Mouse (Mus musculus) midbrain, embryonic 14.5 days (tissue): ENCODE measurements around the gene Khdc1c. TPM values are rescaled to one million over a fixed set of nuclear protein-coding genes. Genes with fewer than 3 reads are reported as not detected.
A peak's percentile ranks its signal among the peaks of the same experiment; 100 is the strongest.
"Not testable (repeated sequence)": the region's sequence is repeated elsewhere in the genome, so short reads cannot be mapped to it uniquely, and the experiment has no call there.

Experiments
- ATAC-seq: fragments of 200-750 bp; cut with Nextera tagmentation; 2 replicates; pipeline ENCODE4 v1.8.0; 2017; ENCODE audit warnings: moderate number of reproducible peaks, moderate library complexity; ENCODE audit not compliant: low FRiP score, low TSS enrichment
- DNase-seq: peaks from one replicate; pipeline ENCODE4 v3.0.0-alpha.2; 2015
- H3K27ac ChIP-seq: fragments of 300-500 bp; sonication (generic); replicated peaks from 2 replicates; pipeline ENCODE4 v1.5.1; 2014; ENCODE audit warnings: mild to moderate bottlenecking, low read depth, low read length, moderate library complexity
- H3K27me3 ChIP-seq: fragments of 300-500 bp; sonication (generic); 2 replicates; pipeline ENCODE4 v1.6.1; 2014; ENCODE audit warnings: low read length, control low read depth, mixed read lengths; ENCODE audit not compliant: control insufficient read depth, insufficient read depth
- H3K36me3 ChIP-seq: fragments of 300-500 bp; sonication (generic); 2 replicates; pipeline ENCODE4 v1.6.1; 2014; ENCODE audit warnings: low read length, control low read depth; ENCODE audit not compliant: control insufficient read depth, insufficient read depth
- H3K4me1 ChIP-seq: fragments of 300-500 bp; sonication (generic); 2 replicates; pipeline ENCODE4 v1.6.1; 2014; ENCODE audit warnings: mild to moderate bottlenecking, antibody characterized with exemption, low read length, control low read depth; ENCODE audit not compliant: control insufficient read depth, insufficient read depth
- H3K4me2 ChIP-seq: fragments of 300-500 bp; sonication (generic); 2 replicates; pipeline ENCODE4 v1.6.1; 2014; ENCODE audit warnings: mild to moderate bottlenecking, low read length, moderate library complexity
- H3K4me3 ChIP-seq: fragments of 300-500 bp; sonication (generic); replicated peaks from 2 replicates; pipeline ENCODE4 v1.5.1; 2014; ENCODE audit warnings: low read depth, low read length
- H3K9ac ChIP-seq: fragments of 300-500 bp; sonication (generic); replicated peaks from 2 replicates; pipeline ENCODE4 v1.6.1; 2014; ENCODE audit warnings: mild to moderate bottlenecking, low read length, moderate library complexity
- H3K9me3 ChIP-seq: fragments of 300-500 bp; sonication (generic); 2 replicates; pipeline ENCODE4 v1.6.1; 2016; ENCODE audit warnings: low read length, control low read depth, mixed read lengths; ENCODE audit not compliant: control insufficient read depth
- WGBS: fragments of 180-500 bp; shearing (Covaris S2); extraction: QIAGEN DNeasy Blood & Tissue Kit; methylation state at CpG from one replicate; pipeline ENCODE4 v1.1.7; 2014; 5-methylcytosine and 5-hydroxymethylcytosine counted together
- polyA plus RNA-seq: library from polyadenylated mRNA; unstranded; fragments of >200 nt; fragmentation: Nextera tagmentation; extraction: Ambion mirVana; gene quantifications from 2 replicates; pipeline ENCODE4 v1.2.1, GENCODE M21; 2014

Khdc1c gene
- polyA plus RNA-seq, 1 experiment from 2014 or later, result not detected

DNA sequence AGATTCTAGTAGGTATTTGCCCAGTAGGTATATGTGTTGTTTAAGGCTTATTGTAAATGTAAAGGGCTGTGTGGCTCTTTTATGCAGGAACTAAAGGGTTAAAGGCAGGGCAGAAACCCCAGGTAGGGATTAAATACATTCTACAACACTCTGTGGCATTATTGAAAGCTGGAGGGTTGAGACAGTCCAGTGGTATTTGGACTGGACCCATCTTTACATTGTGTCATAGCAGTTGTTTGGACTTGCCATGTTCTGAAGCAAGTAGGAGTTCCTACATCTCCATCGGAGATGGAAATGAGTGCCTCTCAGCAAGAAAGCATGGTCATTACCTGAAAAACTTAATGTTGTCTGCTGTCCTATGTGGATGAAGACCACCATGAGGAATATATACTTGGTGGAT is 27.4 kb upstream of the Khdc1c start:
- H3K9me3 ChIP-seq, result no peaks in the 10 kb centered on the region
- no peaks in the 10 kb centered on the region for H3K27me3 ChIP-seq
- no peak overlapping the region for H3K4me3 ChIP-seq
- no peak overlapping the region for H3K27ac ChIP-seq
- H3K4me1 ChIP-seq, result no peaks in the 10 kb centered on the region
- ATAC-seq (no peak), DNase-seq (no peak)
- WGBS, result 100% methylated on average over 1 of the region's 1 CpGs
- H3K4me2 ChIP-seq, result no peak overlapping the region
- H3K9ac ChIP-seq, result no peak overlapping the region
- H3K36me3 ChIP-seq, result no peaks in the 10 kb centered on the region

DNA sequence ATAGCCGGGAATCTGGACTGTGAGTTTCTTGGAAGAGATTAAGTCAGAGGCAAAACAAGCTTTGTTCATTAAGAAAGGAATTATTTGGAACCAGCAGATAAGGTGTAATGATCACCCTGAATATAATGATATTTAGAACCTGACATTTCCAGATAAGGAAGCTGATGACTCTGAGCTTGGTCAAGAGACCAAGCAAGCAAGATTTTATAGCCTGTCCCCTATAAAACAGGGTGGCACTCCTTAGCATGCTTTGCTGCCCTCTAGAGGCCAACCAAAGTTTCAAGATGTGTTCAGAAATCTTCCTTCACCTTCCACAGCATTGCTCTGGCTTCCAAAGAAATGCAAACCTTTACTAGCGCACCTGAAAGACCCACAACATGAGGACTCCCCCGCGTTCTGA is 23.9 kb upstream of the Khdc1c start:
- no peak overlapping the region for H3K27ac ChIP-seq
- WGBS, result 59% methylated on average over 4 of the region's 4 CpGs
- no peak for ATAC-seq
- H3K36me3 ChIP-seq, result no peaks in the 10 kb centered on the region
- H3K4me1 ChIP-seq, result no peaks in the 10 kb centered on the region
- DNase-seq, result peak; percentile 83
- H3K27me3 ChIP-seq, result no peaks in the 10 kb centered on the region
- no peak overlapping the region for H3K9ac ChIP-seq
- no peak overlapping the region for H3K4me3 ChIP-seq
- no peak overlapping the region for H3K4me2 ChIP-seq
- H3K9me3 ChIP-seq, result no peaks in the 10 kb centered on the region

DNA sequence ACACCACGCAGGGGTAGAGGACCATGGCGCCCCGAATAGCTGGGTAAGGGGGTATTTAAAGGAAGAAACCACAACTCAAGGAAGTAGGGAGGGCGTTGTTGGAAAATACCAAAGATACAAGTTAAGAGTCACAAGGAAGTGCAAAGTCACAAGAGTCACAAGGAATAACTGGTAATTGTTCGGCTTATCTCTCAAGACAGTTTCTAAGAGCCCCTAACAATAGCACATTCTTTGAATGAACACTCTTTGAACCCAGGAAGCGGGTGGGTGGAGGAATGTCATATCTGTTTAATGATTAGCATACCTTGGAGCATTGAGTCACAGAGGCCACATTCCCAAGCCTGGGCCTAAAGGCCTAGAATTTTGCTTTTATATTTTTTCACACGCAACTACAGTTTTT is 23.4 kb upstream of the Khdc1c start:
- not testable (repeated sequence) for H3K9ac ChIP-seq, H3K27ac ChIP-seq, H3K4me3 ChIP-seq, DNase-seq, ATAC-seq, H3K27me3 ChIP-seq, H3K4me2 ChIP-seq, H3K36me3 ChIP-seq, H3K4me1 ChIP-seq, H3K9me3 ChIP-seq
- 92% methylated on average over 7 of the region's 7 CpGs for WGBS

- Histone ChIP-seq H3K4me1 (no peaks in the 10 kb centered on the region), H3K4me3 (no peak within 1 kb of the TSS), H3K27ac (no peak within 1 kb of the TSS), H3K9me3 (no peaks in the 10 kb centered on the region), H3K27me3 (no peaks in the 10 kb centered on the region), H3K36me3 (no peaks in the 10 kb centered on the region), H3K9ac (no peak within 1 kb of the TSS), H3K4me2 (no peak within 1 kb of the TSS)
- no peak for DNase-seq
- WGBS, result 74% methylated on average over 2 of the region's 2 CpGs
- ATAC-seq, result no peak
Measured at GRCm38 (mm10) chr1:21349341-21349740, 18.8 kb upstream of the Khdc1c start, which contains the start of gene Khdc1a. Gene Khdc1a (plus strand): TSS chr1:21349641.

GRCm38 (mm10) chr1:21383256-21383655 is 15.1 kb downstream of the Khdc1c start, which contains the start of gene Khdc1b:
Gene Khdc1b (plus strand): TSS chr1:21383556.
- Histone ChIP-seq H3K4me2 (no peak within 1 kb of the TSS), H3K36me3 (no peaks in the 10 kb centered on the region), H3K4me1 (no peaks in the 10 kb centered on the region), H3K9ac (no peak within 1 kb of the TSS), H3K27ac (no peak within 1 kb of the TSS), H3K4me3 (no peak within 1 kb of the TSS), H3K9me3 (no peaks in the 10 kb centered on the region), H3K27me3 (no peaks in the 10 kb centered on the region)
- ATAC-seq (no peak), DNase-seq (no peak)
- 93% methylated on average over 1 of the region's 1 CpGs for WGBS

GRCm38 (mm10) chr1:21391138-21391671 is 23.1 kb downstream of the Khdc1c start:
- DNase-seq (no peak), ATAC-seq (no peak)
- H3K4me3 ChIP-seq, result no peak overlapping the region
- H3K9ac ChIP-seq, result no peak overlapping the region
- no peak overlapping the region for H3K27ac ChIP-seq
- H3K9me3 ChIP-seq, result no peaks in the 10 kb centered on the region
- no peak overlapping the region for H3K4me2 ChIP-seq
- H3K27me3 ChIP-seq, result no peaks in the 10 kb centered on the region
- 86% methylated on average over 6 of the region's 6 CpGs for WGBS
- no peaks in the 10 kb centered on the region for H3K36me3 ChIP-seq
- H3K4me1 ChIP-seq, result no peaks in the 10 kb centered on the region

DNA sequence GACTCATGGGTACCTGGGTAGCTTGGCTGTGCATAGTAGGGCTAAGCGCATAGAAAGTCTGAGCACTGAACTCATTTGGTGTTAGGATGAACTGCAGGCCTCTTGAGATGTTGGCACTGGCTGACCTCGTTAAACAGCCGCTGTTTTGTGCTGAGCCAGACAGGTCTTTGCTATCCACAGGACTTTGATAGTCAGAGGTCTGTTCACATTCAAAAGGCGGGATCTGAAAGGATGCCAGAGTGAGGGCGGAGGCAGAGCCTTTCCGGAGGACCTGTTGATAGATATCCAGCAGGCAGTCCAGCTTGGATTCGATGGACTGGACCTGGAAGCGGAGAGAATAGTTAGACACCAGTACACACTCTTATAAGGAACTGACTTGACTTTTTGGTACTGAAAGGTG is 34.7 kb downstream of the Khdc1c start:
- Histone ChIP-seq H3K4me2 (no peak overlapping the region), H3K9ac (no peak overlapping the region), H3K4me1 (no peaks in the 10 kb centered on the region), H3K27me3 (no peaks in the 10 kb centered on the region), H3K4me3 (no peak overlapping the region), H3K27ac (no peak overlapping the region), H3K36me3 (no peaks in the 10 kb centered on the region), H3K9me3 (no peaks in the 10 kb centered on the region)
- no peak for DNase-seq
- no peak for ATAC-seq
- 88% methylated on average over 8 of the region's 8 CpGs for WGBS

GRCm38 (mm10) chr1:21407266-21407665 is 39.1 kb downstream of the Khdc1c start:
- 55% methylated on average over 2 of the region's 2 CpGs for WGBS

GRCm38 (mm10) chr1:21411331-21412196 is 43.4 kb downstream of the Khdc1c start:
- DNase-seq (peak; percentile 93), ATAC-seq (peak; percentile 80)
- Histone ChIP-seq H3K27ac (0 out of 2 replicates have a peak overlapping the region, but pooled peaks have one; percentile 37), H3K36me3 (no peaks in the 10 kb centered on the region), H3K9me3 (no peaks in the 10 kb centered on the region), H3K27me3 (no peaks in the 10 kb centered on the region), H3K4me1 (no peaks in the 10 kb centered on the region), H3K4me2 (no peak overlapping the region), H3K4me3 (no peak overlapping the region), H3K9ac (no peak overlapping the region)
- WGBS, result 51% methylated on average over 18 of the region's 18 CpGs

More at GRCm38 (mm10) chr1:21407266-21407665, 39.1 kb downstream of the Khdc1c start:
- H3K9me3 ChIP-seq, result no peaks in the 10 kb centered on the region
- H3K4me3 ChIP-seq, result no peak overlapping the region
- H3K27ac ChIP-seq, result no peak overlapping the region
- H3K4me2 ChIP-seq, result no peak overlapping the region
- H3K9ac ChIP-seq, result no peak overlapping the region
- H3K27me3 ChIP-seq, result no peaks in the 10 kb centered on the region
- H3K36me3 ChIP-seq, result no peaks in the 10 kb centered on the region
- ATAC-seq (no peak), DNase-seq (no peak)
- no peaks in the 10 kb centered on the region for H3K4me1 ChIP-seq
